Mouse (Mus musculus) forebrain, postnatal 0 days (tissue): ENCODE measurements around the gene Tmtc1. TPM values are rescaled to one million over a fixed set of nuclear protein-coding genes. Genes with fewer than 3 reads are reported as not detected.

Experiments
- ATAC-seq: fragments of 200-750 bp; cut with Nextera tagmentation; 2 replicates; pipeline ENCODE4 v1.8.0; 2017; ENCODE audit warnings: mild to moderate bottlenecking, moderate library complexity
- DNase-seq: peaks from one replicate; pipeline ENCODE4 v3.0.0-alpha.2; 2015
- H3K27ac ChIP-seq: fragments of 300-500 bp; sonication (generic); 2 replicates; pipeline ENCODE4 v1.5.1; 2014; ENCODE audit warnings: low read depth, mild to moderate bottlenecking, antibody characterized with exemption, low read length, moderate library complexity, mixed read lengths
- H3K27me3 ChIP-seq: fragments of 300-500 bp; sonication (generic); 2 replicates; pipeline ENCODE4 v1.6.1; 2014; ENCODE audit warnings: mild to moderate bottlenecking, low read length, mixed read lengths; ENCODE audit not compliant: insufficient read depth
- H3K36me3 ChIP-seq: fragments of 300-500 bp; sonication (generic); 2 replicates; pipeline ENCODE4 v1.6.1; 2014; ENCODE audit warnings: mild to moderate bottlenecking, moderate library complexity; ENCODE audit not compliant: insufficient read depth
- H3K4me1 ChIP-seq: fragments of 300-500 bp; sonication (generic); 2 replicates; pipeline ENCODE4 v1.6.1; 2014; ENCODE audit warnings: antibody characterized with exemption; ENCODE audit not compliant: insufficient read depth
- H3K4me2 ChIP-seq: fragments of 300-500 bp; sonication (generic); 2 replicates; pipeline ENCODE4 v1.6.1; 2014; ENCODE audit warnings: low read depth, mild to moderate bottlenecking, moderate library complexity
- H3K4me3 ChIP-seq: fragments of 300-500 bp; sonication (generic); 2 replicates; pipeline ENCODE4 v1.5.1; 2014; ENCODE audit warnings: low read depth, low read length, mixed read lengths
- H3K9ac ChIP-seq: fragments of 300-500 bp; sonication (generic); 2 replicates; pipeline ENCODE4 v1.6.1; 2014; ENCODE audit warnings: mild to moderate bottlenecking
- H3K9me3 ChIP-seq: fragments of 300-500 bp; sonication (generic); 2 replicates; pipeline ENCODE4 v1.6.1; 2016; ENCODE audit warnings: low read length
- CTCF ChIP-seq: sonication (generic); IDR thresholded peaks from 2 replicates; pipeline ENCODE4 v1.5.1; 2016; ENCODE audit warnings: antibody characterized with exemption, control low read depth, low read depth
- WGBS: fragments of 180-500 bp; shearing (Covaris S2); extraction: QIAGEN DNeasy Blood & Tissue Kit; methylation state at CpG from one replicate; pipeline ENCODE4 v1.1.7; 2014; 5-methylcytosine and 5-hydroxymethylcytosine counted together
- polyA plus RNA-seq: library from polyadenylated mRNA; unstranded; fragments of >200 nt; fragmentation: Nextera tagmentation; extraction: Ambion mirVana; gene quantifications from 2 replicates; pipeline ENCODE4 v1.2.1, GENCODE M21; 2015
- total RNA-seq: library from RNA; depleted of rRNA; stranded (reverse); fragments of >200 nt; gene quantifications from 2 replicates; pipeline ENCODE4 v1.2.3, GENCODE M21; 2014

The Tmtc1 gene
- total and polyA plus RNA-seq, 2 experiments from 2014 or later, result 1.7 to 18.9 TPM

DNA sequence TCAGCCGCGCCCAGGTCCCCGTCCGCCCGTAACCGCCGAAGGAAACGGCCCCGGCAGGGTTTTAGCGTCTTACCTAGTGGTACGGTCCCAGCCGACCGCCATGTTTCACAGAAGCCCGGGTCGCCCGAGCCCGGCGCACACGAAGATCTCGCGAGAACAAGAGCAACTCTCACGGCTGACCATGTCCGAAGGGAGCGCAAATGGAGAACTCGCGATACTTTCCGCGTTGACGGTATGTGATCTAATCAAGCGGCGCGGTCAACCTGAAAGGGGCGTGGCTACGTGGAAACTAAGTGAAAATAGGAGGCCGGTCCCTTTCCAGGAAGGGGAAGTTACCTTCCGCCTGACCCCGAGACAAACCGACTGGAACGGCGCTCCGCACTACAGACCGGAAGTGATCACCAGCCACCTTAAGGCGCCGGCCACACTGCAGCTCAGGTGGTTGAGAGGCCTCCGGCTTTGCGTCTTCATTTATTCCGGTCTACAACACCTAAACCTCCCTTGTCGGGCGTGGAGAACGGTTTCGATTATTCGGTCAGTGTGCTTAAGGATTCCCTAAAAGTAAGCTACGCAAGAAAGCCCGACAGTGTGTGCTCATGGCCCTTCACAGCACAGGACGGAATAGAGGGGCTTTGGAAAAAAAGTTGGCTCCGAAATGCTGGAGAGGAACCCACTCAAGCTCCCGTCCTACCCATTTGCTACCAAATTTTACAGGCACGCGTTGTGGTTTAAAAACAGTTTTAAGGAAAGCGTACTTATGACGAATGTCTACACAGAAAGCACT is 232.1 kb downstream of the Tmtc1 start, which contains the start of gene Ergic2:
Gene Ergic2, minus strand, starts transcription at position 478 of the 784 bp plus-strand sequence.
- H3K4me3 ChIP-seq, result peak within 1 kb of the TSS; percentile 77
- peak within 1 kb of the TSS; percentile 92 for H3K9ac ChIP-seq
- TF ChIP-seq CTCF, result no peak
- peaks cover 4% of the 10 kb centered on the region; the same call in 1 of the 2 replicates for H3K4me1 ChIP-seq
- WGBS, result 1% methylated on average over 61 of the region's 61 CpGs
- H3K4me2 ChIP-seq, result peak within 1 kb of the TSS; percentile 61
- DNase-seq, result peak; percentile 98
- peak; percentile 98 for ATAC-seq
- H3K9me3 ChIP-seq, result no peaks in the 10 kb centered on the region
- H3K27ac ChIP-seq, result peak within 1 kb of the TSS; percentile 85
- H3K27me3 ChIP-seq, result no peaks in the 10 kb centered on the region
- no peaks in the 10 kb centered on the region for H3K36me3 ChIP-seq

DNA sequence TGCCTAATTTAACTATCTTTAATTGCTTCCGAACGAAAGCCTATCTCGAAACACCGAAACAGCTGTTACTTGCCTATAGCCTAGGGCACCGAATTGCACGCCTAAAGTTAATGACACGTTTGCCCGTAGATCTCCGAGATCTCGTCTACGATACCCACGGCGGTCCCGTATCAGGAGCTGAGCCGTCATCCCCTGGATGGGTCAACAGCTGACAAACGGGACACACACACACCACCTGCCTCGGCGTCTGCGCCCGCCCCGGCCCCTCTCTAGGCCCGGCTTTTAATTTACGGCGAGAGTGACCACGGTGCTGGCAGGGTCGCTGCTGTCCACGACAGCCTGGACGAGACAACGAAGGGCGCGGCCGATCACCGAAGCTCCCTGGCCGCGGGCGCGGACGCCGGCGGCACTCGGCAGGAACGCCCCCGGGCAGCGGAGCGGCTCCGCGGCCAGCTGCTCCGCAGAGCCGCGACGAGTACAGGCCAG is 232.8 kb downstream of the Tmtc1 start:
- peak; percentile 22 for DNase-seq
- peak overlapping the region; percentile 61 for H3K4me2 ChIP-seq
- TF ChIP-seq CTCF, result no peak
- ATAC-seq, result peak; percentile 34
- H3K36me3 ChIP-seq, result no peaks in the 10 kb centered on the region
- no peaks in the 10 kb centered on the region for H3K9me3 ChIP-seq
- no peaks in the 10 kb centered on the region for H3K27me3 ChIP-seq
- H3K4me3 ChIP-seq, result peak overlapping the region; percentile 77
- 3% methylated on average over 51 of the region's 51 CpGs for WGBS
- peak overlapping the region; percentile 92 for H3K9ac ChIP-seq
- peak overlapping the region; percentile 85 for H3K27ac ChIP-seq
- H3K4me1 ChIP-seq, result peaks cover 4% of the 10 kb centered on the region; the same call in 1 of the 2 replicates

DNA sequence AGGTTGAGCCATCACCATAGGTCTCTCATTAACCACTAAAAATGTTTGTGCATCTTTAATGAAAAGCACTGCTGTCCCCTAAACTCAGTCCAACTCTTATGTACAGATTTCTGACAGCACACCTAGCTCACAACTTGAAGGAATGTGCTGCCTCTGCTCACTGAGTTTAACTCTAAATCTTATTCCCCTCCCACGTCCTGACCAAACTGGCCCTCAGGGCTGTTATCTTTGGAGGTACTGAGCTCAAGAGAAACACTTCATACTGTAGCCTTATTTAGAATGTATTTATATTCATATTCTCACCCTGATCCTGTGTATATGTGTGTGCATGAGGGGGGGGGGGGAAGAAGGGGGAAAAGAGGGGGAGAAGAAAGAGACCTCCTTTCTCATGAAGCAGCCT is 236.7 kb downstream of the Tmtc1 start:
- no peak overlapping the region for H3K4me3 ChIP-seq

DNA sequence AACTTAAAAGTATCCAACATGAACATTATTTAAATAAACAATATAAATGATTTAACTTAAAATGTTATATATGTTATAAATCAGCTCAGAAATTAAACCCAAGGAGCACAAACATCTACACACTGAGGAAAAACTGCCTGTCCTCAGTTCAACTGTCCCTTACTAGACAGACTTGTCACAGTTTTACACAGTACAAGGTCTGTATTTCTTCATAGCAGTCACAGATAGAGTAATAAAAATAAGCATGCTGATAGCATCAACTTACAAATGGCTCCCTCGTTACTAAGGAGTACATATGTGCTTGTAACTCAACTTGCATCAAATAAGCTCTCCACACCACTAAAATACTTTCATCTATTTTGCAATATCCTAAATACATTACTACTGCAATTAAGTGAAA is 239.1 kb downstream of the Tmtc1 start:
- no peak for TF ChIP-seq CTCF
- Histone ChIP-seq H3K27ac (no peak overlapping the region), H3K4me2 (no peak overlapping the region), H3K4me3 (no peak overlapping the region), H3K4me1 (no peaks in the 10 kb centered on the region), H3K27me3 (no peaks in the 10 kb centered on the region), H3K9me3 (no peaks in the 10 kb centered on the region), H3K36me3 (peaks cover 25% of the 10 kb centered on the region), H3K9ac (no peak overlapping the region)
- no peak for ATAC-seq
- no peak for DNase-seq
- 85% methylated on average over 1 of the region's 1 CpGs for WGBS

More for the DNA sequence above, 236.7 kb downstream of the Tmtc1 start:
- Histone ChIP-seq H3K27ac (no peak overlapping the region), H3K4me1 (no peaks in the 10 kb centered on the region), H3K36me3 (peaks cover 9% of the 10 kb centered on the region), H3K27me3 (no peaks in the 10 kb centered on the region), H3K4me2 (no peak overlapping the region), H3K9ac (no peak overlapping the region), H3K9me3 (no peaks in the 10 kb centered on the region)
- 97% methylated on average over 1 of the region's 1 CpGs for WGBS
- no peak for ATAC-seq
- no peak for DNase-seq
- TF ChIP-seq CTCF, result no peak

DNA sequence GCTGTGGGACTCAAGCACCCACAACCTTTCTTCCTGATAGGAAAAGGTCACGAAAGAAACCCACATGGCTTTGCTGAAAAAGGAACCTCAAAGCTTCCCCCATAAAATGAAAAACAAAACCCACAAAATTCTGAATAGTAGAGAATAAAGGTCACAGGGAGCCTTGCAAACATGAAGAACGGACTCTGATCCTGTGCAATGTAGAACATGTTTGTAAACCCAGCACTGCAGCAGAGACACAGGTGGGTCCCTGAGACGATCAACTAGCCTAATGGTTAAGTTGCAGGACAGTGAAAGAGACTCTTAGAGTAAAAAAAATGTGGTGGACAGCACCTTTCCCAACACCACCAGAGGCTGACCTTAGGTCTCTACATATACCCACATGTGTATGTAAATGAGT is 244.5 kb downstream of the Tmtc1 start:
- no peak for ATAC-seq

DNA sequence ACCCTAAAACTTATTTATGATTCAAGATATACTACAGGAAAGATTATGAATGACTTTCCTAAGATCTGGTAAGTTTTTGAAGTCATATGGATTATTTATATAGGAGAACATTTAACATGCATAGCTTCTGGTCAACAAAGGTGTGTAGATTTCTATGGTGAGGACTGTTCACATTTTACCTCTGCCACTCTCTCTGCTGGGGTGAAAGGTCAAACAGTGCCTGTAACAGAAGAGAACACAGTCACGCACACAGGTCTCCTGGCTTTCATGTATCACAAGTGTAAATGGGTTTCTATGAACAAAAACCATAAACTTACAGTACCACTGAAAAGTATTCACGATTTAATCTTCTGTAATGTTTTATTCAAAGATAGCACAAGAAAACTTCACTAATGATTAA is 245.0 kb downstream of the Tmtc1 start:
- H3K4me1 ChIP-seq, result no peaks in the 10 kb centered on the region
- DNase-seq (no peak), ATAC-seq (no peak)
- no peak overlapping the region for H3K27ac ChIP-seq
- no peak overlapping the region for H3K4me2 ChIP-seq
- H3K4me3 ChIP-seq, result no peak overlapping the region
- WGBS, result 93% methylated on average over 2 of the region's 2 CpGs
- no peaks in the 10 kb centered on the region for H3K9me3 ChIP-seq
- H3K9ac ChIP-seq, result no peak overlapping the region
- no peaks in the 10 kb centered on the region for H3K27me3 ChIP-seq
- H3K36me3 ChIP-seq, result peaks cover 50% of the 10 kb centered on the region
- no peak for TF ChIP-seq CTCF

More for the DNA sequence above, 244.5 kb downstream of the Tmtc1 start:
- DNase-seq, result no peak
- H3K9me3 ChIP-seq, result no peaks in the 10 kb centered on the region
- no peak overlapping the region for H3K4me2 ChIP-seq
- no peak overlapping the region for H3K27ac ChIP-seq
- TF ChIP-seq CTCF, result no peak
- no peak overlapping the region for H3K9ac ChIP-seq
- 94% methylated on average over 3 of the region's 3 CpGs for WGBS
- H3K36me3 ChIP-seq, result peaks cover 45% of the 10 kb centered on the region
- H3K4me3 ChIP-seq, result no peak overlapping the region
- no peaks in the 10 kb centered on the region for H3K27me3 ChIP-seq
- no peaks in the 10 kb centered on the region for H3K4me1 ChIP-seq

DNA sequence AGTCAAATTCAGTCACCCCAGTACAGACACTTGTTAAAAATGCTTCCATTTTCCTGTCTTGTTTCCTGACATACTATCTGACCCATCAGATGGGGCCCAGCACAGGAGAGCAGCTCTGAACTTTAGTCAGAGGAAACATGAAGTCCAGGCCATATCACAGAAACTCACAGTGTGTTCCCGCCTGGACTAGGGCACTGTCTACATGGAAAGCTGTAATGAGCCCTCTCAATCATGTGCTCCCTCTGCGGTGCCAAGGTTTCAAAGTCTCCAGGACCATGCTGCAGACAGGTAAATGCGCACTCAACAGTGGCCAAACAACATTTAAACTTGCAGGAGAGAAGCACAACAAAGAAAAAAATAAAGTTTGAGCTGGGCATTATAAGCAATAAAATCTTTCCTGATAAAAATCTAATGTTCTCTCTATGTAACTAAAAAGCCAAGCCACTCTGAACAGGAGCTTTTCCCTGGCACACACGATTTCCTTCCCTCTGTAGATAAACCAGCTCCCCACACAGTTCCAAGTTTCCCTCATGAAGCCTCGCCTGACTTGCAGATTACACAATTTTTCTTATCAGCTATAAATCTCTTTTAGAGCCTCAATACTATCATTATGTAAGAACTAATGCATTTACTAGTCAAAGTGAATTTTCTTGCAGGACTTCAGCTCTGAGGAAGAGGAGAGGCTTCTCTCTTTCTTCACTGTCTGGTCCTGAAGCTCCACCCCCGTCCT is 250.1 kb downstream of the Tmtc1 start:
- 96% methylated on average over 6 of the region's 6 CpGs for WGBS
- ATAC-seq (no peak), DNase-seq (no peak)
- Histone ChIP-seq H3K4me3 (no peak overlapping the region), H3K27ac (no peak overlapping the region), H3K9me3 (no peaks in the 10 kb centered on the region), H3K4me1 (no peaks in the 10 kb centered on the region), H3K27me3 (no peaks in the 10 kb centered on the region), H3K4me2 (no peak overlapping the region), H3K36me3 (peaks cover 39% of the 10 kb centered on the region), H3K9ac (no peak overlapping the region)
- no peak for TF ChIP-seq CTCF
